Comparison of ENCODE assay signal across 21 mouse cellular contexts in the genomic region with DNA sequence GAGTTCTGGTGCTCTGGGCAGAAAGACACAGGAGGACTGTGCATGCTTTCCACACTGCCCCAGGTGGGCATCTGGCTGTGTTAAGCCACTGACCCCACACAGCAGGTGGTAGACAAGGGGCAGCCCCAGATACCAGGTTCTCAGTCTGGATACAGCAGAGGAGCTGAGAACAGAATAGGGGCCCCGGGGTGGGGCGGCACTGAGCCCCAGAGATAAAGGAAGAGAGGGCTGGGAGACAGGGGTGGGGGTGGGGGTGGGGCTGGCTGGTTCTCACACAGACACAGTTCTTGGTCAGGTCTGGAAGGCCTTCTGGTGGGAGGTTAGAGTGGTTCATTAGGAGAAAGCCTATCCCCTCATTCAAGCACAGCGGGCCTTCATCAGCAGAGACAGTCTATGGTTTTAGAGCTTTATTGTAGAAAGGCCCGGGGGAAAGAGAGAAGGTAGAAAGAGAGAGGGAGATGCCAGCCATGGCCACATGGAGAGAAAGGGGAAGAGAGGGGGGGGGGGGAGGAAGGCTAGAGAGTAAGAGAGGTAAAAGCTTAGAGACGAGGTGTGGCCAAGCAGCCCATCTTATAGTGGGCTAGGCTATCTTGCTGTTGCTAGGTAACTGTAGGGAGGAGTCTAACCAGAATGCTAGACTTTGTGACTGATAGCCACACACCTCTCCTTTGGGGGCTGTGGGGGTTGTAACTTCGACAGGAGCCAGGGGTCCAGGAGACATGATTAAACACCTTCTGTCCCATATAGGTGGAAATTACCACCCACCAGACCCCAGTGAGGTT.
A peak's percentile ranks its signal among the peaks of the same experiment; 100 is the strongest.
DNase-seq lines count a peak whose midpoint lies in the region; ATAC-seq and TF ChIP-seq lines count a peak whose summit lies in the region.
"Had no signal": no experiment of that assay in that cellular context is flagged by ENCODE, and none has a peak within 500 bp of the region (broad histone marks: within the 10 kb centered on the region; RNA-seq: fewer than 3 reads in every experiment).

No protein-coding gene starts in this region.

- H3K27me3 ChIP-seq in forebrain, embryonic 11.5 days (ENCODE audit: control insufficient read depth, insufficient read depth, low read length), result no peaks in the 10 kb centered on the region
- H3K27me3 ChIP-seq in forebrain, embryonic 15.5 days, result no peaks in the 10 kb centered on the region
- no peaks in the 10 kb centered on the region for H3K27me3 ChIP-seq in midbrain, embryonic 11.5 days (ENCODE audit: control insufficient read depth, insufficient read depth, low read length)
- H3K27me3 ChIP-seq in midbrain, embryonic 14.5 days (ENCODE audit: control insufficient read depth, insufficient read depth, low read length), result no peaks in the 10 kb centered on the region
- H3K27me3 ChIP-seq in liver, embryonic 14.5 days (ENCODE audit: control insufficient read depth, insufficient read depth, low read length), result no peaks in the 10 kb centered on the region
- H3K27me3 ChIP-seq: limb, embryonic 12.5 days; neural tube, embryonic 15.5 days; stomach, embryonic 15.5 days had no signal

- TF ChIP-seq EP300 in liver, embryonic 14.5 days (IDR thresholded peaks at IDR 0.05; ENCODE audit: low read depth), result no peak

- H3K4me1 ChIP-seq in forebrain, embryonic 11.5 days (replicated peaks; ENCODE audit: control insufficient read depth, insufficient read depth, low read length), result no peaks in the 10 kb centered on the region
- no peaks in the 10 kb centered on the region for H3K4me1 ChIP-seq in forebrain, embryonic 15.5 days
- H3K4me1 ChIP-seq in midbrain, embryonic 11.5 days (ENCODE audit: control insufficient read depth, insufficient read depth, low read length), result no peaks in the 10 kb centered on the region
- no peaks in the 10 kb centered on the region for H3K4me1 ChIP-seq in midbrain, embryonic 14.5 days (ENCODE audit: control insufficient read depth, insufficient read depth, low read length)
- peaks cover 0 to 10% of the 10 kb centered on the region in 2 experiments; a peak in 2 of 4 replicates for H3K4me1 ChIP-seq in liver, embryonic 14.5 days (replicated peaks; ENCODE audit: control insufficient read depth in 2 of 2, insufficient read depth in 2 of 2, low read length in 1 of 2)
- H3K4me1 ChIP-seq: limb, embryonic 12.5 days; neural tube, embryonic 15.5 days; stomach, embryonic 15.5 days had no signal

- no peak overlapping the region for H3K4me2 ChIP-seq in forebrain, embryonic 11.5 days (ENCODE audit: low read depth, low read length, severe bottlenecking)
- H3K4me2 ChIP-seq in forebrain, embryonic 15.5 days (replicated peaks), result no peak overlapping the region
- H3K4me2 ChIP-seq in midbrain, embryonic 11.5 days, result no peak overlapping the region
- H3K4me2 ChIP-seq in midbrain, embryonic 14.5 days (ENCODE audit: low read length), result no peak overlapping the region
- H3K4me2 ChIP-seq in liver, embryonic 14.5 days (ENCODE audit: low read depth), result peak overlapping the region; percentile 13; the same call in 1 of the 2 replicates
- H3K4me2 ChIP-seq: limb, embryonic 12.5 days; lung, embryonic 14.5 days; neural tube, embryonic 15.5 days; stomach, embryonic 15.5 days had no signal

- no peak for TF ChIP-seq CTCF in liver, embryonic 14.5 days (IDR thresholded peaks at IDR 0.05; ENCODE audit: low read depth)

- no peak overlapping the region for H3K4me3 ChIP-seq in forebrain, embryonic 11.5 days (ENCODE audit: low read depth, low read length)
- H3K4me3 ChIP-seq in forebrain, embryonic 15.5 days, result no peak overlapping the region
- no peak overlapping the region for H3K4me3 ChIP-seq in midbrain, embryonic 11.5 days (ENCODE audit: low read depth, low read length)
- H3K4me3 ChIP-seq in midbrain, embryonic 14.5 days (replicated peaks; ENCODE audit: low read depth, low read length), result no peak overlapping the region
- no peak overlapping the region for H3K4me3 ChIP-seq in liver, embryonic 14.5 days (ENCODE audit: insufficient read depth in 1 of 2, low read depth in 2 of 2, low read length in 2 of 2)
- H3K4me3 ChIP-seq: limb, embryonic 12.5 days; neural tube, embryonic 15.5 days; stomach, embryonic 15.5 days had no signal

- H3K9ac ChIP-seq in forebrain, embryonic 11.5 days (ENCODE audit: low read length), result no peak overlapping the region
- no peak overlapping the region for H3K9ac ChIP-seq in forebrain, embryonic 15.5 days (replicated peaks)
- H3K9ac ChIP-seq in midbrain, embryonic 11.5 days (ENCODE audit: low read length), result no peak overlapping the region
- H3K9ac ChIP-seq in midbrain, embryonic 14.5 days (replicated peaks; ENCODE audit: low read length), result no peak overlapping the region
- no peak overlapping the region for H3K9ac ChIP-seq in liver, embryonic 14.5 days (replicated peaks)
- H3K9ac ChIP-seq: limb, embryonic 12.5 days; lung, embryonic 14.5 days; neural tube, embryonic 15.5 days; stomach, embryonic 15.5 days had no signal

- DNase-seq in forebrain, embryonic 11.5 days (ENCODE audit: low spot score), result no peak
- DNase-seq in midbrain, embryonic 11.5 days (ENCODE audit: low spot score, missing footprints), result no peak
- no peak for DNase-seq in midbrain, embryonic 14.5 days
- peak; percentile 34 for DNase-seq in MEL-GATA-1-ER (ENCODE audit: extremely low read depth, low read depth)
- peak in 1 of 3 experiments; percentile 4 for DNase-seq in liver, embryonic 14.5 days (ENCODE audit: low read depth in 3 of 3, low spot score in 3 of 3)
- no peak for DNase-seq in spleen, adult 18-20 months
- DNase-seq: adrenal gland, postnatal 10 days; cerebellum, postnatal 10 days; gastrocnemius, postnatal 25 days; heart, postnatal 4 days; kidney, adult 11 months; lung, embryonic 14.5 days; lung, postnatal 4 days had no signal

- no peak overlapping the region for H3K27ac ChIP-seq in forebrain, embryonic 11.5 days (ENCODE audit: low read depth, low read length)
- H3K27ac ChIP-seq in forebrain, embryonic 15.5 days (replicated peaks), result no peak overlapping the region
- H3K27ac ChIP-seq in midbrain, embryonic 11.5 days (ENCODE audit: low read depth, low read length), result no peak overlapping the region
- no peak overlapping the region for H3K27ac ChIP-seq in midbrain, embryonic 14.5 days (replicated peaks; ENCODE audit: low read depth, low read length)
- H3K27ac ChIP-seq in liver, embryonic 14.5 days, result no peak overlapping the region
- H3K27ac ChIP-seq: hindbrain, postnatal 0 days; limb, embryonic 12.5 days; neural tube, embryonic 15.5 days; stomach, embryonic 15.5 days had no signal

- 62% methylated on average over 6 of the region's 6 CpGs for WGBS in forebrain, embryonic 11.5 days
- 65% methylated on average over 6 of the region's 6 CpGs for WGBS in forebrain, embryonic 15.5 days
- WGBS in midbrain, embryonic 11.5 days, result 75% methylated on average over 6 of the region's 6 CpGs
- 60% methylated on average over 6 of the region's 6 CpGs for WGBS in midbrain, embryonic 14.5 days
- WGBS in liver, embryonic 14.5 days (ENCODE audit: insufficient replicate concordance), result 55% methylated on average over 6 of the region's 6 CpGs

- no peaks in the 10 kb centered on the region for H3K36me3 ChIP-seq in forebrain, embryonic 11.5 days (ENCODE audit: control insufficient read depth, insufficient read depth, low read length)
- H3K36me3 ChIP-seq in forebrain, embryonic 15.5 days, result no peaks in the 10 kb centered on the region
- no peaks in the 10 kb centered on the region for H3K36me3 ChIP-seq in midbrain, embryonic 11.5 days (ENCODE audit: control insufficient read depth, insufficient read depth, low read length)
- H3K36me3 ChIP-seq in midbrain, embryonic 14.5 days (ENCODE audit: control insufficient read depth, insufficient read depth, low read length), result no peaks in the 10 kb centered on the region
- H3K36me3 ChIP-seq in liver, embryonic 14.5 days (replicated peaks; ENCODE audit: control insufficient read depth, insufficient read depth, low read depth), result no peaks in the 10 kb centered on the region
- H3K36me3 ChIP-seq: limb, embryonic 12.5 days; neural tube, embryonic 15.5 days; stomach, embryonic 15.5 days had no signal

- no peaks in the 10 kb centered on the region for H3K9me3 ChIP-seq in forebrain, embryonic 11.5 days (ENCODE audit: control insufficient read depth, low read length)
- H3K9me3 ChIP-seq in forebrain, embryonic 15.5 days, result no peaks in the 10 kb centered on the region
- H3K9me3 ChIP-seq in midbrain, embryonic 11.5 days (ENCODE audit: control insufficient read depth, low read length), result no peaks in the 10 kb centered on the region
- no peaks in the 10 kb centered on the region for H3K9me3 ChIP-seq in midbrain, embryonic 14.5 days (ENCODE audit: control insufficient read depth, low read length)
- no peaks in the 10 kb centered on the region for H3K9me3 ChIP-seq in liver, embryonic 14.5 days (ENCODE audit: control insufficient read depth, low read length)
- H3K9me3 ChIP-seq: limb, embryonic 12.5 days; neural tube, embryonic 15.5 days; stomach, embryonic 15.5 days had no signal

- peak; percentile 63 for ATAC-seq in forebrain, embryonic 11.5 days (replicated peaks; ENCODE audit: low FRiP score)
- no peak for ATAC-seq in forebrain, embryonic 15.5 days (replicated peaks)
- peak; percentile 48; the same call in 1 of the 2 replicates for ATAC-seq in midbrain, embryonic 11.5 days (ENCODE audit: low FRiP score)
- no peak for ATAC-seq in midbrain, embryonic 14.5 days (ENCODE audit: low FRiP score, low TSS enrichment)
- peak; percentile 96 for ATAC-seq in liver, embryonic 14.5 days (ENCODE audit: insufficient read depth)
- no peak for ATAC-seq in granulocyte monocyte progenitor cell, adult 5-6 weeks (replicated peaks; ENCODE audit: poor library complexity, severe bottlenecking)
- ATAC-seq: forebrain, embryonic 14.5 days; hindbrain, postnatal 0 days; midbrain, embryonic 16.5 days had no signal

Comparison
In these comparisons a context has a peak if more than half of its experiments do, and no peak if none do; other contexts are left out.
1. ATAC-seq: peak in forebrain, embryonic 11.5 days (single experiment), midbrain, embryonic 11.5 days (single experiment) and liver, embryonic 14.5 days (single experiment); none in forebrain, embryonic 15.5 days (single experiment), midbrain, embryonic 14.5 days (single experiment) and granulocyte monocyte progenitor cell, adult 5-6 weeks (single experiment).